Mouse (Mus musculus) frontal cortex, postnatal 25 days (tissue): ENCODE data around the gene Mafg.
A peak's percentile ranks its signal among the peaks of the same experiment; 100 is the strongest.

Experiments
- DNase-seq, 2 experiments: peaks; one replicate each; pipeline ENCODE4 v3.0.0; 2022; ENCODE audit warnings: low spot score in 2 of 2

Gene Mafg

GRCm38 (mm10) chr11:120623961-120624679 lies 9.3 kb downstream of the Mafg start:
- DNase-seq: peak in 1 of 2 experiments; percentile 54

DNA sequence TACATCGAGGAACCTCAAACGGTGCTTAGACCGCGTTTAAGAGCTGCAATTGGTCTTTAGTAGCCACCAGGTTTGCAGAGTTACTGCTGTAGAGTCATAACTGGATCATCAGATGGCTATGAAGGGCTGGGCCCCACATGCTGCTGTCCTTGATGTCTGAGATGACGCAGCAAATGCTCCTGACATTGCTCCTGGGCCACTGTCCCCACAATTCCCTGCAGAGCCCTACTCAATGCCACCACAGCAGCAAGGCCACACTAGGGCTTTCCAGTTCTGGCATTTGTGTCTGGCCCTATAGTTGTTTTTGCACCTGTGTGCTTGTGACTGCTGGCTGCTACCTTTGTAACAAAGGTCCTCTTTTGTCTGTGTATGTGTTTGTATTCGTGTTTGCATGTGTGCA lies 10.6 kb downstream of the Mafg start:
- no peak for DNase-seq

- no peak for DNase-seq
These were observed 13.2 kb downstream of the Mafg start for GRCm38 (mm10) chr11:120620195-120620594.

DNA sequence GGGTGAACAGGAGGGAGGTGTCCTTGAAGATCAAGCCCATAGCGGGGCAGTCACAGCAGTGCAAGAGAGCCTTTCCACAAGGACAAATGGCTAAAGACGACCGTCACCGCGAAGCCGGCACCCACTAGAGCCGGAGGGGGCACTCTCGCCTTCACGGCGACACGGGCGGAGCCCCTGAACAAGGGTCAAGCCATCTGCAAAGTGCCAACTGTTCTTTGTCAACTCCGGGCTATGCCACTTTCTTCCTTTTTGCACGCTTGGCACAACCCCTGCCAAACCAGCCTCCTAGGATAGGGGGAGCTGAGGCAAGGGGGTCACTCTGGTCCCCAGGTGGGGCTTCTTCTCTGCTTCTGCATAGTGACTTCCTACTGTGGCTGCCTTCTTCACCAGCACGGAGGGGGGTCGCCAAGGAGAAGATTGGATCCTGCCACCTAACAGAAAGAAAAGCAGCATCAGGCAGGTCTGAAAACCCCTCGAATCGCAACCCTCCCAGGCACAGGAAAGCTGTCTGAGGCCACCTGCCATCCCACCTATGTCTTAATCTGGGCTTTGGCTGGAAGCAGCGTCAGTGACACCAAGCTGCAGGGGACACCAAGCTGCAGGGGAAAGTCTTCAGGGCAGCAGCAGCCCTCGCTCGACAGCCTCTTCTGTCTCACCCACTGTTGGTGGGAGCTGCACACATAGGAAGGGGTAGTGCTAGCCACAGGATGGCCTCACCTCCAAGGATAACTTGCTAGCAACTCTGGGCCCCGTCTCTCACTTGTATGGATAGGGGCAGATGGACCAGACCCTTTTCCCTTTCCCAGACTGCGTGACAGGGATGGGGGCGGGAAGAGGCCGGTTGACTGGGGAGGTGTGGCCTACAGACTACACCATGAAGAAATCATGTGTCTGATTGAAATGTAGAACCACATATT lies 14.5 kb downstream of the Mafg start:
- no peak for DNase-seq

GRCm38 (mm10) chr11:120617519-120618112 lies 15.8 kb downstream of the Mafg start, which contains the start of gene Pcyt2:
Pcyt2 (minus strand) TSS chr11:120617936.
- peak; percentile 81 to 86 for DNase-seq

- no peak for DNase-seq
These were observed 16.6 kb downstream of the Mafg start for GRCm38 (mm10) chr11:120616617-120617294.

GRCm38 (mm10) chr11:120615606-120616203 lies 17.7 kb downstream of the Mafg start:
- no peak for DNase-seq

DNA sequence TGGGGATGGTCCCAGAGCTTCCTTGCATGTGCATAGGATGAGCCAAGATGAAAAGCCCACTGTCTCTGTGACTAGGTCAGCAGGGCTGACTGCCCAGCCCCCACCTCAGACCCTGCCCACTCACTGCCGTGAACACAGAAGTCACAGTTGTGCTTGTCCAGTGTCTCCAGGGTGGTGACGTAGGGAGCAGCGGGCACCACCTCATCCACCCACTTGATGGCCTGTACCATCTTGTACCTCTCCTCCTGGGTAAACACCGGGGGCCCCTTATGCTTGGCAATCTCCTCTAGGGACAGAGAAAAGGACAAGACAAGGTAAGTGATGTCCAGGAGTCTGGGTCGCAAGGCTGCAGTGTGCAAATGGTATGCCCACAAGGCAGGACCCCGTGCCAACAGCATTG lies 18.2 kb downstream of the Mafg start:
- peak in 1 of 2 experiments; percentile 7 for DNase-seq

GRCm38 (mm10) chr11:120613976-120614375 lies 19.4 kb downstream of the Mafg start:
- DNase-seq: no peak

DNA sequence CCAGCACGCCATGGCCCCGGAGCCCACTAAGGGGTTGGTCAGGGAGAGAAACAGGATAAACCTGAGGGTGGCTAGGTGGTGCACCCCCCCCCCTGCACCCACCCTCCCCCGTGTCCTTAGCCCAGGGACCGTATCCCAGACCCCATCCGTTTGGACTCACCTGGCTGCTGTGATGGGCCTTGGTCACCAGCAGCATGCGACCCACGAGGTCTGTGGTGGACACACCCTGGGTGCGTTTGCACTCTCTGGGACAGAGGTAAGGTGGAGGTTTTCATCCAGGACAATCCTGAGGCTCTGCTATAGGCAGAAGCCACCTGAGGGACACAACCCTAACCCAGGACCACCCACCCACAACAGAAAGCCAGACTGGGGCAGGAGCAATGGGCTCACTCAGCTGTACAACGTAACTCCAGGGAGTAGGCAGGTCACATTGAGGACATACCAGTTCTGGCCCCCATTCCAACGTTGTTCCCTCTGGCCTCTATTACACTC lies 19.9 kb downstream of the Mafg start:
- DNase-seq: no peak

- no peak for DNase-seq
These were observed 20.6 kb downstream of the Mafg start for GRCm38 (mm10) chr11:120612763-120613162.

DNA sequence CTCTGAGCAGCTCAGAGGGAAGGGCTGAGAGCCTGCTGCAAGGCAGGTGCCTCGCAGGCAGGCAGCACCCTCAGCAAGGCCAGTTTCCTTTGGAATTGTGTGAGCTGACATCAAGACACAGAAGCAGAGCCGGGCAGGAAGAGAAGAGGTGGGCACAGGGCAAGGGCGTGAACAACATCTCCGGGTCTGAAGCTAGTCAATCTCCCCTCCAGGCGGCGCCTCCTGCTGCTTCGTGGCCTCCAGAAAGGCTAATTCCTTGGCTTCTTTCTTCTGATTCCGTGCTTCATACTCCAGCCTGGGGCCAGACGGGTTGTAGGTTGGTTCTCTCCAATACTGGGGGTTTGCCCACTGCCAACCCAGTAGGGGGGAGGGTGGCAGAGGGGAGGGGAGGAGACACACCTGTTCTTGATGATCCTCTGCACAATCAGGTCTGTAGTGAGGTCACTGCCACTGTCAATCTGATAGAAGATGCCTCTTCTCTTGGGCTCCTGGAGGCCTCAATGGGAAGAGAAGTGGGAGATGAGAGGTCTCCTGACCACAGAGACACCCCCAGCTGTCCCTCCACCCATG lies 22.8 kb downstream of the Mafg start:
- DNase-seq: no peak

DNA sequence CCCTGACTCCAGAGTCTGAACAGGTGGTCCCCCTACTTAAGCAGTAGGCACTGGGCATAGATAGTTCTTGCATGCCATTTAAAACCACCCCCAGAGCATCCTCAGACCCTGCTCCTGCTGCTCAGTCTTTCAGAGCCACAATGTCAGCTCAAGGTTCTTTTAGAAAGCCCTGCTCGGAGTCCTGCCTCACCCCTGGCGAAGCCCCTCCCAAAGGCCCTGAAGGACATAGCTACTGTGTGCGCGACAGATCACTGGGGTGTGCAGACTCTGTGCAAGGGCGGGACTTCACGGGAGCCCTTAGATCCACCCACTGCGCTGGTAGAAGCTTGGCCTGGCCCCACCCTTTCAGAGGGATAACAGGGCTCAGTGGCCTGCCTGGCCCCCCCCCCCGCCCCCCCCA lies 24.1 kb downstream of the Mafg start:
- no peak for DNase-seq

DNA sequence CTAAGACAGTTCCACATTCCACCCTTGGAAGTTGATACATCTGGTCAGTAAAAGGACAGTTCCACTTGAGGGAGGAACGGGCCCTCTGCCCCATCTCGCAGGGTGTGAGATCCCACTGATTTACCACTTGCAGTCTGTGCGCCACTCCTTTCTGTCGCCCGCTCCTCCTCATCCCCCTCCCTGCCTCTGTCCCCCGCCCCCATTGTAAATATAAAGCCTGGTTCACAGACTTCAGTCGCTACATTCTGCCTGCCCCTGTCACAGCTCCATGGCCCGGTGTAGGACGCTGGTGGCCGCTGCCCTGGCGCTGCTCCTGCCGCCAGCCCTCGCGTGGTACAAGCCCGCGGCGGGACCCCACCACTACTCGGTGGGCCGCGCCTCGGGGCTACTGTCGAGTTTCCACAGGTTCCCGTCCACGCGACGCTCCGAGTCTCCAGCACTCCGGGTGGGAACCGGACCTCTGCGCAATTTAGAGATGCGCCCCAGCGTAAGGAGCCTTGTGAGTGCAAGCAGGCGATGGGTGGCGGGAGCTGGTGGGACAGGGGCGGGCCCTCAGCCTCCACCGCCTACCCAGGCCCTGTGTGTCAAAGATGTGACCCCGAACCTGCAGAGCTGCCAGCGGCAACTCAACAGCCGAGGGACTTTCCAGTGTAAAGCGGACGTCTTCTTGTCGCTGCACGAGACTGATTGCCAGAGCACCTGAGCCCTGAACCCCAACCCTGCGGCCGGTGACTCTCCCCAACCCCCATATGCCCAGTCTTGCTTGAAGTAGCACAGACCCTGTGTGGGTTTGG lies 25.0 kb downstream of the Mafg start, which contains the start of gene Npb:
Npb (plus strand) TSS at position 237 of the 794 bp plus-strand sequence.
- DNase-seq: peak in 1 of 2 experiments; percentile 4

GRCm38 (mm10) chr11:120606764-120607163 lies 26.6 kb downstream of the Mafg start:
- no peak for DNase-seq

- DNase-seq: no peak
These were observed 27.7 kb downstream of the Mafg start for GRCm38 (mm10) chr11:120605667-120606066.

GRCm38 (mm10) chr11:120603545-120603944 lies 29.9 kb downstream of the Mafg start:
- DNase-seq: no peak

- DNase-seq: no peak
These were observed 32.7 kb downstream of the Mafg start for GRCm38 (mm10) chr11:120600716-120601115.

DNA sequence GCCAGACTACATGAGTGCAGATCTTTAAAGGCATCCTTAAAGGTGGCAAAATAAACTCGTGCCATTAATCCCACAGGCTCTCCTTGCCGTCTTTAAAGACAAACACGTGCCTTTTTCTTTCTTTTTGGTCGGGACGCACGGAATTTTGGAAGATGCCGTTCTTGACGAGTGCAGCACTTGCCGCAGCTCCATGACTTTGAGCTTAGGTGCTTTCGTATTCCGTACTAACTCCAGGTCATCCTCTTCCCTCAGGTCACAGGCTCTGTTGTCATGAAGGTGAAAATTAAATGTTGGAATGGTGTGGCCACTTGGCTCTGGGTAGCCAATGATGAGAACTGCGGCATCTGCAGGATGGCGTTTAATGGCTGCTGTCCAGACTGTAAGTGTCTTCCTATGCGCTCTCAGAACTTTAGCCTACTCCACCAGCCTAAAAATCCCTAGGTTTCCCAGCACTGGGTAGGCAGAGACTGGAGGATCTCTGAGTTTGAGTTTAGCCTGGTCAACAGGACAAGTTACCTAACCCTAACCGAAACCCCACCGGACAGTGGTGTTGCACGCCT lies 34.3 kb downstream of the Mafg start:
- no peak for DNase-seq
